Mouse (Mus musculus): Measurements from ENCODE around the gene Myoz2.

The Myoz2 gene

DNA sequence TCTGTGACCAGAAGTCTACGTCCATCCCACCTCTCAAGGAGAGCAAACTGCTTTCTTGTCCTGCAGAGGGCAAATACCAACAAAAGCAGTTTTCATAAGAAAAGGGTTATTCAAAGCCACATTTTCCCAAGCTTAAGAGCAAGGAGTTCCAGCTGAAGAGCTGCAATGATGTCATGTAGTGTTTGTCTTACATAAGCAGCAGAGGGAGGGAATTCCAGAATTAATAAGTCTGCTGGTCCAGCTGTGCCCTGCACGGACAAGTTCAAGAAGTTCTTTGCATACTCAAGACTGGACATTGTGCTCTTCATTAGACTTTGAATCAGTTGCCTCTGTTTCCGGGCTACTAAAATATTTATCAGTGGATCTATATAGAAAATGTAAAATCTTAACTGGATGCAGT is 33.8 kb downstream of the Myoz2 start:
- no peak for DNase-seq

DNA sequence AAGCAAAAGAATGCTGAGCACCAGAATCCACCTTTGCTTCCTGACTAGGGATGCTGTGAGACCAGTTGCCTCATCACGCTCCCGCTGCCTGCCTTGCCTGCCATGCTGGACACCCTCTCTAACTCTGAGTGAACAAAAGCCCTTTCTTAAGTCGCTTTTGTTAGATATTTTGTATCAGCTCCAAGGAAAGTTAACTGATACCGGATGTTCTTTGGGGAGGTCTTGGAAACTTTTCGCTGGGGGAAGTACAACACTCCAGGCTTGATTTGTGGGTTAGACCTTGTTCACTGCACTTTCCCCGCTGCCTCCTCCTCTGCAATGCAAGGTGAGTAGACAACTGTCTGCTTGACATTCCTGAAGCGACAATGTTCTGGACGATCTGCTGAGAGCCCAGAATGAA is 36.3 kb downstream of the Myoz2 start:
- no peak for DNase-seq

DNA sequence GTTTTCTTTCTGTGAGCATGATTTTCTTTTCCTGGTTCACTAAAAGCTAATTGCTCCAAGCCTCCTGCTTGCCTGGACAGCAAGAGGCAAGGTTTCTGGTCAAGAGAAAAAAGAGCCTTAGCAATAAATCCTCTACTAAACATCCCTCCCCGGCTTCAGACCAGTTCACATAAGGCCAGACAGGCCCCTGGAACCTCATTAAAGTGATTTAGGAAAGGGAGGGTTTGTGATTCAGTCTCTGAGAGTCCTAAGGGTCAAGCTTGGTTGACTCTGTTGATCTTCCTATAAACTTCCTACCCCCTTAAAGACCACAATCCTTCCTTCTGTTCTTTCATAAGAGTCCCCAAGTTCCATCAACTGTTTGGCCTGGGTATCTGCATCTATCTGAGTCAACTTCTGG is 37.8 kb downstream of the Myoz2 start:
- no peak for DNase-seq

DNA sequence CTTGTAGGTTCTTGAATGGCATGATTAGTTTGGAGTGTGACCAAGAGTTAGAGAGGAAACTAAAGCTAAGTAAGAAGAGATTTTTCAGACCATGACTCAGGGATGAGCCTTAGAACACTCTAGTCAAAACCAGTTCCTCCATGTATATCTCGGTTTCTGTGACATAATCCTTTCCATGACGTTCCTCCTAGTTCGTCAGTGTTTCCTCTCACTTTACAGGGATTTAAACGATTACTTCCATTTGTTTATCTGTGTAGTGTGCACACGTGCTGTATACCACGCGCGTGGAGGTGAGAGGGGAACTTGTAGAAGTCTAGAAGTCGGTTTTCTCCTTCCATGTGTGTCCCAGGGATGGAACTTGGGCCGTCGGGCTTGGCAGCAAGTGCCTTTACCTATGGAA is 47.9 kb downstream of the Myoz2 start:
- DNase-seq: no peak

DNA sequence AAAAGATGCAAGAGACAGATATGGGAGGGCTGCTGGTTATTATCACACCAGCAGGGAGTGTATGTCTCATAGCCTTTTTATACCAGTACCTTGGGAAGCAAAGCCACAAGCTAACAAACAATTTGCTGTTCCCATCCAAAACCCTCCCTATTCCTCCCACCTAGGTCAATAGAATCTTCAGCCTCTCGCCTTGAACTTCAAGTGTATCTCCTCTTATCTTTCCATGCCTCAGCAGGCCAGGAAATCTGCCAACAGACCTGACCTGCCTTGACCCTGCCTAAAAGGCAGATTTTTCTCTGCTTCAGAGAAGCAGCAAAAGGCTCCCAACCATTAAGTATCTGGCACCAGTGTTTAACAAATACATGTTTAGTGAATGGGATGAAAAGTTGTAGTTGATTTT is 48.4 kb downstream of the Myoz2 start:
- no peak for DNase-seq

DNA sequence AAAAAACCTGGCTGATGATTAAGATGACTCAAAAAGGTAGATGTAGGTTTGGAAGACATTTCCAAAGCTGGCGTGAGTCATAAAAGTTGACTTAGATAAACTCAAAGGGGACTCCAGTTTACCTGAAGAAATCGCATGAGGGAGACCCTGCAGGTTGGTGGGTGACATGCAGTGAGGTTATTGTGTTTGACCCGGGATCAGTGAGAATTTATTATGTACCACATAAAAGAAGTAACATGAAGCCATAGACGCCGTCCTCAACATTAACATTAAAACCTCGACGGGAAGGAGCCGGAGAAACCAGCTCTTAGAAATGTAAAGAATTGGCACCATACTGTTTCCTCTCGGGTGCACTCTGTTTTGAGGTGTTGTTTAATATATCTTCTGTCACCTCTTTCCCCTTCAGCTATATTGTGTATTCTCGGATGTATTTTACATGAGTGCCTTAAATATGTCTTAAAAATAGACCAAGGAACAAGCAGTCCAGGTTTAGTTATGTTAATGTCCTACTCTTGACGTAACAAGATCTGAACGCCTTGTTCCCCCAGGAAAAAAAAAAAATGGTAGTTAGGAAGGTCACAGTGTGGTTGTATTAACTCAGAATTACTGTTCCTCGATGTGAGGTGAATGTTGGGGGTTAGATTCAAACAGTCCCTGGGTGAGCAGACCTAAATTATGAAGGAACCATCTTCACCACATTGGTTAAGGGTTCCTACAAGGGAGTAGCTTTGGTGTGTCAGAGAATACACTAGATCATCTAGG is 49.5 kb downstream of the Myoz2 start:
- no peak for DNase-seq

DNA sequence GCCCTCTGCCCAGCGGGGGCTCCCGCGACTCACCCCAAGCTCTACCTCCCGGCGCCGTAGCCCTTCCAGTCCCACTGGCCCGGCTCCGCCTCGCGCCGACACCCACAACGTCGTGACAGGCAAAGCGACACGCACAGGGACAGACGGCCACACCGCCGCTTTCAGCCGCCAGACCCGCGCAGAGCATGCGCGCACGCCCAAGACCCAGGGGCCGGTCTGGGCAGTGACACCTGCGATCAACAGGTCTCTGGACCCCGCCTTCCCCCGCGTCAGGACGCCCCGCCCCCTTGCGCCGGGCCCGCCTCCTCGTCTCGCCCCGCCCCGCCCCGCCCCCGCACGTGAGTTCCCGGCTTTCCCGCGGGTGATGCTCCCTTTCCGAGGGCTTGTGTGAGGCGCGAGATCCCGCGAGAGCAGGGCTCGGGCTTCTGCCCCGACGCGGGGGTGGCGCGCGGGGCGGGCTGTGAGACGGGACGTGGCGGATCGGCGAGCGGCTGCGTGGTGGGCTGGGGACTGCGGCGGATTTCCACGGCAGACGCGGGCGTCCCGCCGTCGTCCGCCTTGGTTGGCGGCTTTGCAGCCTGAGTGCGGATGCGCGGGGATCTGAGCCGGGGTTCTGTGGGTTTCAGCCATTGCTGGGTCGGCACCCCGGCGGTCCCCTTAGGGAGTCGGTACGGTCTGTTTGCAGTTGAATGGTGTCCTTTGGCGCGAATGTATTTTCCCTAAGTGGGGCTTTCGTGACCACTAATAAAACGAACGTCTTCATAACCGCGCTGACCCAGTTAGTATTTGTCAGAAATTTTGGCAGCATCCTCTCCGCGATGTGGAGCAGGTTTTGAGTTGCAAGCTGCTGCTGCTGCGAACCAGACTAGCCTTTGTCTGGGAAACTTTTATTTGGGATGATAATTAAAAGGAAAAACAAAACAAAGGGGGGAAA is 50.3 kb downstream of the Myoz2 start, which contains the start of gene Usp53:
TSS of gene Usp53 (minus strand) at position 262 of the 934 bp plus-strand sequence.
- peak; percentile 98 for DNase-seq

DNA sequence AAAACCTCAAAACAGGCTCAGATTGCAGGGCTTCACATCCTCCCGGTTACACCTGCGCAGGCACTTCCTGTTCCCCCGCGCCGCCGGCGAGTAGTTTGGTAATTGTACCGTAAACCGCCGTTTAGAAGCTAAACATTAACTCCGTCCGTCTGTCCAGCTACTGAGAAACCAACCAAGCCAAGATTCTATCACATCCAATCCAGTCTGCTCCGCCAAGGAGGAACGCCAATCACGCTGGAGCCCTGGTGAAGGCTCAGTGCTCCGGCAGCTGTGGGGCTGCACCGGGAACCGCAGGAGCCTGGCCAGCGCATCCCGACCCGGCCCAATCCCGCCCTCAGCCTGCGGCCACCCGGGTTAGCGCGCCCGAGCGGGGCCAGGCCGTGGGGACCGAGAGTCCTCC is 51.0 kb downstream of the Myoz2 start:
- DNase-seq: no peak

DNA sequence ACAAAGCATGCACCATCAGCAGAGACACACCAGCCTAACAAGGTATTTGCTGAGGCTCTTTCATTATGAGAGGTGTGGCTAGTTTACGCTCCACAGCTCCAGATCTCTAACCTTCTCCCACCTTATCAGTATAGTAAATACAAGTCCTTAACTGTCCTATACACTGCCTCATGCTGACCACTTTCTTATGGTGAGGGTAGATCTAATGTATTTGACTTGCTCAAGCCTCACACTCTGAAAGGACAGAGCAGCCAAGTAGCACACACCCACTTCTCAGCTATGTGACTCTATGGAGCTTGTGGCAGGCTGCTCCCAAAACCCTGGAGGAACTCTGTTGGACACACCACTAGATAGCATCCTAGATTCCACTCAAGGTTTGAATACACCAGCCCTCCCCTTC is 58.9 kb downstream of the Myoz2 start:
- DNase-seq: no peak

DNA sequence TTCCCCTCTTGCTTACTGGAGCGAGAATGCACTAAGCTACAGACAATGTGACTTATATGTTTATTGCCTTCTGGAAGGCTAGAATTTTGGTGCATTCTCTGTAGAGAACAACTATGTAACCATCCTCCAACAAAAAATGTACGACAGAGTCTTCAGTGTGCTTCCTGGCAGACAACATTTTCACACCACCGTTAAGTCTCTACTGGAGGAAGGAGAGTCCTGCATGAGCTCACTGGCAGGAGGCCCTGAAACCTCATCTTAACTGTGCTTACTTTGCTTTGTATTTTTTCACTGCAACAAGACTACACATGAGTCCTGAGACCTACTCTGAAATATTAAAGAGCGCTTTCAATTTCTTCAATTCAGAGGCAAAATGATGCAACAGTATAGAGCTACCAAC is 59.5 kb downstream of the Myoz2 start:
- DNase-seq: no peak

DNA sequence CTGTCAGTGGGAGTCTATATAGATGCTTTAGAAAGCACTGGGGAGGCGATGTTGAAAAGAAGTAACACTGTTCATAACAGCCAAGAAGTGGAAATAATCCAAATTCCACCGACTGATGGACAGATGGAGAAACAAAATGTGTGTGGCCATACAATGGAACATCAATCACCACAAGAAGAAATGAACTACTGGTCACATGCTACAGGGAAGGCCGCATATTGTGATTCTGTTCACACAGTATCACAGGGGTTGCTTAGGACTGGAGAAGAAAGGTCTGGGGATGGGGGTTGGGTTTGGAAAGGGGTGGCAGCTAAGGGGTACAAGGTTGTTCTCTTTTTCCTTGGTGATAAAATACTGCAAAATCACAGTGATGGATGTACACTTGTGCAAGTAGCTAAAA is 60.0 kb downstream of the Myoz2 start:
- no peak for DNase-seq

DNA sequence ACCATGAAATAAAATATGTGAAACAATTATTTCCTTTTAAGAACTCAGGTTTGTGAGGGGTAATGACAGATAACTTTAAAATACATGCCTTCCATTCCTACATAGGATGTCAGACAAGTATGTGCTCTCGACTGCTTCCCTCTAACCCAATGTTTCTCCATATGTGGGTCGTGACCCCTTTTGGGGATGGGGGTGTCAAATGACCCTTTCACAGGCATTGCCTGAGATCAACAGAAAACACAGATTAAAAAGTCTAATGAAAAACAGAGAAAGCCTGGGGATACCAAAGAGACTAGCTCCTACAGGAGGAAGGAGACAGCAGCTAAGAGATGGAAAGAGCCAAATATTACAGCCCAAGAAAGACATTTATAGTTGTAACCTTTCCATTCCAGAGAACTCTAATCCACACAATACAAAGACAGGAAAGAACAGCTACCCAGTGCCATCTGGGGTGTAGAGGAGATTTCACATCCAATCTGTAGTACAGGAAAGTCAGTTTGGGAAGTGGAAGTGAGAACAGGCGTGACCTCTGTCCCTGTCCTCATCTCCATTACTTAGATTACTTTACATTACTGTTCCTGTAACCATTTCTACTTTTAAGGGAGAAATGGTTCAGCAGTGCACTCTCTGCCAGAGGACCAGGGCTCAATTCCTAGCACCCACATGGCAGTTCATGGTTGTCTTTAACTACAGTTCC is 62.5 kb downstream of the Myoz2 start:
- no peak for DNase-seq

DNA sequence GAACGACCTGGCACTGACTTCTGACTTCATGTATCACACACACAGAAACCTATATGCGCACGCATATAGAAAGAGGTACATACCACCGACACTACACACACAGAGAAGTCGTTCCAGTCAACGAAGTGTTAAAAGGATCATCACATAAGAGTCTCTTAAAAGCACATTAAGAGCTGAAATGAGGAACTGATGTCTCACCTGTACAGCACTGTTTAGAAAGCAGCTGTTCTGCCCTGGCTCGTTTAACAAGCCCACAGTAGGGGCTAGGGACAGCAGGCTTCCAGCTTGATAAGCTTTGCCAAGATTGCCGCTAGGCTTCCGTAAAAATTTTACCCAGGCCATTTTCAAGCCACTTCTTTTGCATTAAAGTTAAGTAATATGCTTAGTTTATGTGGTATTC is 66.4 kb downstream of the Myoz2 start:
- DNase-seq: no peak

DNA sequence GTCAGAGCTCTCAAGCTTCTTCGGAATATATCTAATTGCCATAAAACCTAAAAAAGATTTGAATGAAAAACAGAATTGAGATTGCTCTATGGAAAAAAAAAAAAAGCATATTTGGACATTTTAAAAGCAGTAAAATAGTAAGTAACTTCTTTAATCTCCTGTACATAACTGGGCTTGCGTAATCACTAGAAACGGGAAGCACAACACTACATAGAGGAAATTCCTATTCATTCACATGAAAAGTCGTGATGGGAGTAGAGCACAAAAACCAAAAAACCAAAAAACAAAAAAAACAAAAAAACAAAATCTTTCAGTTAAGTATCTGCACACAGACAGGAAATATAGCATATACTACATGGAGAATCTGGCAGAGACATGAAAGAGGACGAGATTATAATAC is 70.5 kb downstream of the Myoz2 start:
- no peak for DNase-seq

Measured in retina, postnatal 1 day (tissue).